In the genomic region with DNA sequence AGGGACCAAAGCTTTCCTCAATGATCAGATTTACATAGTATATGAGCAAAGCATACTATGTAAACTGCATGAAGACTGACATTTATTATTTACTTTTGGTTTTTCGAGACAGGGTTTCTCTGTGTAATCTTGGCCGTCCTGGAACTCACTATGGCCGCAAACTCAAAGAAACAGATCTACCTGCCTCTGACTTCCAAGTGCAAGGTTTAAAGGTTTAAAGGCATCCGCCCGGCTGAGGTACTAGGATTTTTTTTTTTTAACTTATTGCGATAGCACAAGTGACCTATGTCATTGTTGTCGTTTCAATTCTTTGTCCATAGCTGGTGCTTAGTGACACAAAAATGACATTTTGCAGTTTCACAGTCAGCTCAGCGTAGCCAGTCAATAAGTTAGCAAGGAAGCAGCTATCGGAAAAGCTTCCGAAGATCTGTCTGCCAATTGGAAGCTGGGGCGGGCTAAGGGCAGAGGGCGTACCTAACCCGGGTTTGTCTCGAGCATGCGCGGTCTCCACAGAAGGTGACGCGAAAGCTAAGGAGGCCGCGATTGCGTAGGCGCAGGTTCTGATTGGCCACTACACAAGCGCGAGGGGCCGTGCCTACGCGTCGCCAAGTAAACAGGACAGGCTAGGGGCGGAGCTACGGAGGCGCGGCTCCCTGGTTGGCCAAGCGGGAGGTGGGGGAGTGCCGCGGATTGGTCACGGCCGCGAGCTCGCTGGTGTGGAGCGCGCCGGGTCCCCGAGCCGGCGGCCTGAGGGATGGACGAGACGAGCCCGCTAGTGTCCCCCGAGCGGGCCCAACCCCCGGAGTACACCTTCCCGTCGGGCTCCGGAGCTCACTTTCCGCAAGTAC, we compare ENCODE assay signal across 7 mouse cellular contexts. TPM values are rescaled to one million over a fixed set of nuclear protein-coding genes. Genes with fewer than 3 reads are reported as not detected.
DNase-seq lines count a peak whose midpoint lies in the region; ATAC-seq lines count a peak whose summit lies in the region.

Gene Pi4k2a (plus strand): TSS at position 723 of the 848 bp plus-strand sequence.

- peaks cover 4% of the 10 kb centered on the region; the same call in 1 of the 2 replicates for H3K4me1 ChIP-seq in embryonic facial prominence, embryonic 11.5 days (ENCODE audit: control insufficient read depth, insufficient read depth, low read length)
- peaks cover 33% of the 10 kb centered on the region for H3K4me1 ChIP-seq in limb, embryonic 10.5 days
- H3K4me1 ChIP-seq in midbrain, embryonic 13.5 days (replicated peaks), result peaks cover 41% of the 10 kb centered on the region

- no peaks in the 10 kb centered on the region for H3K27me3 ChIP-seq in embryonic facial prominence, embryonic 11.5 days (ENCODE audit: control insufficient read depth, insufficient read depth, low read length)
- no peaks in the 10 kb centered on the region for H3K27me3 ChIP-seq in limb, embryonic 10.5 days (ENCODE audit: low read depth, poor library complexity, severe bottlenecking)
- no peaks in the 10 kb centered on the region for H3K27me3 ChIP-seq in midbrain, embryonic 13.5 days

- H3K27ac ChIP-seq in embryonic facial prominence, embryonic 11.5 days (replicated peaks; ENCODE audit: low read depth, low read length), result peak within 1 kb of the TSS; percentile 62
- peak within 1 kb of the TSS; percentile 89 for H3K27ac ChIP-seq in limb, embryonic 10.5 days
- peak within 1 kb of the TSS; percentile 89 for H3K27ac ChIP-seq in midbrain, embryonic 13.5 days

- DNase-seq in adrenal gland, postnatal 14 days, result peak; percentile 99
- DNase-seq in embryonic facial prominence, embryonic 11.5 days (ENCODE audit: low spot score), result peak; percentile 99
- DNase-seq in kidney, adult 11 months, result peak; percentile 100
- peak; percentile 93 for DNase-seq in limb, embryonic 10.5 days (ENCODE audit: low spot score)
- peak; percentile 97 for DNase-seq in spleen, adult 12 weeks (ENCODE audit: low spot score)

- H3K9me3 ChIP-seq in embryonic facial prominence, embryonic 11.5 days (replicated peaks; ENCODE audit: control insufficient read depth, low read length), result no peaks in the 10 kb centered on the region
- no peaks in the 10 kb centered on the region for H3K9me3 ChIP-seq in limb, embryonic 10.5 days (replicated peaks)
- no peaks in the 10 kb centered on the region for H3K9me3 ChIP-seq in midbrain, embryonic 13.5 days

- peak within 1 kb of the TSS; percentile 82 for H3K9ac ChIP-seq in embryonic facial prominence, embryonic 11.5 days (replicated peaks; ENCODE audit: low read length)
- H3K9ac ChIP-seq in midbrain, embryonic 13.5 days (replicated peaks), result peak within 1 kb of the TSS; percentile 92

- no peaks in the 10 kb centered on the region for H3K36me3 ChIP-seq in embryonic facial prominence, embryonic 11.5 days (replicated peaks; ENCODE audit: control insufficient read depth, insufficient read depth, low read depth, low read length)
- peaks cover 17% of the 10 kb centered on the region for H3K36me3 ChIP-seq in limb, embryonic 10.5 days
- H3K36me3 ChIP-seq in midbrain, embryonic 13.5 days, result peaks cover 8% of the 10 kb centered on the region; the same call in 1 of the 2 replicates

- peak; percentile 96 for ATAC-seq in embryonic facial prominence, embryonic 11.5 days (replicated peaks; ENCODE audit: insufficient number of reproducible peaks, low FRiP score, low TSS enrichment, low read depth)
- peak; percentile 87 for ATAC-seq in granulocyte monocyte progenitor cell, adult 5-6 weeks (replicated peaks; ENCODE audit: poor library complexity, severe bottlenecking)
- ATAC-seq in midbrain, embryonic 13.5 days, result peak; percentile 97

- peak within 1 kb of the TSS; percentile 97 for H3K4me3 ChIP-seq in embryonic facial prominence, embryonic 11.5 days (ENCODE audit: low read depth, low read length)
- peak within 1 kb of the TSS; percentile 94 for H3K4me3 ChIP-seq in limb, embryonic 10.5 days
- H3K4me3 ChIP-seq in midbrain, embryonic 13.5 days (replicated peaks), result peak within 1 kb of the TSS; percentile 91

- peak within 1 kb of the TSS; percentile 82 for H3K4me2 ChIP-seq in embryonic facial prominence, embryonic 11.5 days (ENCODE audit: low read depth, low read length)
- H3K4me2 ChIP-seq in midbrain, embryonic 13.5 days (replicated peaks), result peak within 1 kb of the TSS; percentile 93

- under 1% methylated on average over 54 of the region's 55 CpGs for WGBS in embryonic facial prominence, embryonic 11.5 days
- WGBS in limb, embryonic 10.5 days, result 1% methylated on average over 49 of the region's 55 CpGs
- 2% methylated on average over 40 of the region's 55 CpGs for WGBS in midbrain, embryonic 13.5 days

RNA-seq across cellular contexts. Expression of gene Pi4k2a, which starts in this region (rescaled TPM):
- 50.4 and 51.5 TPM in 2 replicates for total RNA-seq in adrenal gland, postnatal 14 days (2021)
- polyA plus RNA-seq in embryonic facial prominence, embryonic 11.5 days (2014; fragmentation: Nextera tagmentation; extraction: Ambion mirVana), result 22.4 and 24.3 TPM in 2 replicates
- 19.1 and 21.9 TPM in 2 replicates for total RNA-seq in granulocyte monocyte progenitor cell, adult 5-6 weeks (2014; fragmentation: Nextera tagmentation)
- 6.7 and 7.1 TPM in 2 replicates for total RNA-seq in granulocyte monocyte progenitor cell, adult 5-6 weeks (2017)
- 31.9 and 33.0 TPM in 2 replicates for polyA plus RNA-seq in limb, embryonic 10.5 days (2016; fragmentation: Nextera tagmentation; extraction: Ambion mirVana)
- polyA plus RNA-seq in midbrain, embryonic 13.5 days (2015; fragmentation: Nextera tagmentation; extraction: Ambion mirVana), result 23.6 and 29.9 TPM in 2 replicates

Comparison
In these comparisons a context has a peak if more than half of its experiments do, and no peak if none do; other contexts are left out.
1. Peak in every context shown above with its lines: DNase-seq, ATAC-seq, H3K4me3 ChIP-seq and H3K27ac ChIP-seq.